Mouse (Mus musculus) 416B (cell line): Measurements from ENCODE around the gene Efna4.

Experiments used
- DNase-seq: peaks from one replicate; pipeline ENCODE4 v3.0.0; 2011; ENCODE audit warnings: low read depth

Gene Efna4

DNA sequence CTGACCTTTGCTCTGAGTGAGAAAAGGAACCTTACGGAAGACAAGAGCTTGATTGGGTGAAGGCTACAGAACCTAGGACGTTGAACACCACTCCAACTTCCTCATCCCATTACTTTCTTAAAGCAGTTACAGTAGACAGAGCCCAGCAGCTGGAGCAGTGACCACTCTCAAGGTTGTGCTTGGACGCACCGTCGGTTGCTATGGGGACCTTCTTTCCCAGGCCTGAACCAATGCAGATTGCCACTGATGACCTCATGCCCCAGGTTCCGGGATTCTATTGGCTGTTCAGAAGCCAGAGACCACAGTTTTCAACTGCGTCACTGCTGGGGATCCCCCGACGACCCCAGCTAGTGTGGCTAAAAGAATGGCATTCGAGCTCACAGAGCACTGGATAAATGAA lies 6.9 kb downstream of the Efna4 start:
- DNase-seq: no peak

DNA sequence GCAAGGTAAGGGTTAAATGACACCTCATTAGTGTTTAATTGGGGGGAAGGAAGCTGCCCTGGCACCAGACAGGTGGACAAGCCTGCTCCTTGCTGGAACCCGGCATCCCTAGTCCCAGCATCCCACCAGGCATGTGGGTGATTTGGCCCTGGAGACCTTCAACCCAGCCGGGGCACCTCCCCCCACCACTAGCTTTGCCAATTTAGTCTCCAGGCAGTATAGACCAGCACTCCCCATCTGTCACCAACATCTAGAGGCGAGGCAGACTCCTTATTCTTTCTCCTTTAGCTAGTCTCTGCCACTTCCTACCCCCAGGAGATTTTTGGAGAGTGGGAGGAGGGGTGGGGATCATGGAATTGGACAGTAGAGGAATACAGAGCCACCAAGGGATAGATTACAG lies 7.5 kb downstream of the Efna4 start:
- DNase-seq: no peak

DNA sequence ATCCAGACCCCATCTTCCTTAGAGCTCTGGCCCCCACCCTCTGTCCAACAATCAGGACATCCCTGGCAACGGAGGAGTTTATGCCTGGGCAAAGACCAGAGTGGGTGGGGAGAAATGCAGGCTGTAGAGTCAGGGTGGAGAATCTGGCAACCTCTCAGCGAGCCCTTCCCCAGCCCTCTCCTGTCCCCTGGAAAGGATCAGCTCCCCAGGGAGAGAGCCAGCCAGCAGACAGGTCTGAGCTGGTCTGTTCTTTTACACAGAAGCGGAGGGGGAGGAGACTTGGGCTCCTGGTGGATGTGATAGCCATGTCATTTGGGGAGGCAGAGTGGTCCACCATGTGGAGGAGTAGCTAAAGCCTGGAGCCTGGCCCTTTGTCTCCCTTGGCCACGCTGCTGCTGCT lies 9.2 kb downstream of the Efna4 start:
- no peak for DNase-seq

DNA sequence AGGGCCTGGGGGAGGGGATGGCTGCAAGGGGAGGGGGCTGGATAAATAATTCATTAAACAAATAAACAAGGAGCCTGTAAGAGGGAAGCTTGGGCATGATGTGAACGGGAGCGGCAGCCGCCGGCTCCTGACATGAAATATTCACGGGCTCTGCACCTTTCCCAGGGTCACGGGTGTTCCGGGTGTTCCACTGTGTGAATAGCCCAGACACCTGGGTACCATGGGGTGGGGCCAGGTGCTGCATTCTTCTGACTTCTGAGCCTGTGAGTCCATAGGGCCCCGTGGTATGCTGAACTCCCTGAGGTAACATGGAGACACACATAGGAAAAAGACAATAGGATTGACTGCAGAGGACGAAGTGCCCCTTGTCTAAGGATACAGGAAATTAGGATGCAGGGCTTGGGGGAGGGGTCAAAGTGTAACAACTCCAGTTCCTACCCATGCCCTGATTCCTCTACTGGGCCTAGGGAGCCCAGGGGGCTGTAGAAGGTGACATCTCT lies 10.4 kb downstream of the Efna4 start:
- no peak for DNase-seq

DNA sequence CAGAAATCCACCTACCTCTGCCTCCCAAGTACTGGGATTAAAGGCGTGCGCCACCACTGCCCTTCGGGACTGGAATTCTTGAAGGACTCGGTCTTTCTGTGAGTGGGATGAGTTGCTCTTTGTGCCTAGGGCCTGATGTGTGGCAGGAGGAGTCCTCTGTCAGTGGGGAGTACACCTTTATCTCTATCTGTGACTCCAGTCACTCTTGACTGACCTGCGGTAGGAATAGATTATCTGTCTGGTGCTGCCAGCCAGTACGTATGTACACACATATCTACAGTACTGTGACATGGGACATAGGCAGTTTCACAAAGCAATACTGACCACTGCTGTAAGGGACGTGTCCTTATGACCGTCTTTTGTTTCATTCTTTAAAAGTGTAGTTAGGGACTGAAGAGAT lies 11.9 kb downstream of the Efna4 start:
- DNase-seq: no peak

DNA sequence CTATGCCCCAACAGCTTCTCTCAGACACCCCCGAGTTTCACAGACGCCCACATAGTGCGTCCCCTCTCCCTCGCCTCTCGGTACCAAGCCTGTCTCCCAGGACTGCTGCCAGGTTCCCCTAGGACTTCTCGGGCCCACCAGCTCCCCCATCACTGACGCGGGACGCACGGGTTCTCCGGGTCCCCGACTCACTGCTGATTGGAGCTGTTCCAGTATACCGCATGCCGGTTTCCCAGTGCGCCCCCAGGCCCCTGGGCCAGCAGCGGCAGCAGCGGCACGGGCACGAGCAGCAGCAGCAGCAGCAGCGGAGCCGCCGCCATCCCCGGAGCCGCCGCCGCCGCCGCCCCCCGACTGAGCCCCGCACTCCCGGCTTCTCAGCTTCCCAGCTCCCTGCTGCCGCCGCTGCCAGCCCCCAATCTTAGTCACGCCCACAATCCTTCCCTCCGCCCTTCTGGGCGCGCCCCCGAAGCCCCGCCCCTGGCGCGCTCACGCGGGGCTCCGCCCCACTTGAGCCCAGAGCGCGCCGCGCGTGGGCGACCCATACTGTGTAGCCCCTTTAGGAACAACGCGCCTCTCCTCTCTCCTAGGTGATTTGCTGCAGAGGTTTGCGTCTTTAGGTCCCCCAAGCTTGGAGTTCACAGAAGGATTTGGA lies 15.2 kb downstream of the Efna4 start, which contains the start of gene Efna3:
TSS of gene Efna3 (minus strand) at position 452 of the 652 bp plus-strand sequence.
- no peak for DNase-seq

DNA sequence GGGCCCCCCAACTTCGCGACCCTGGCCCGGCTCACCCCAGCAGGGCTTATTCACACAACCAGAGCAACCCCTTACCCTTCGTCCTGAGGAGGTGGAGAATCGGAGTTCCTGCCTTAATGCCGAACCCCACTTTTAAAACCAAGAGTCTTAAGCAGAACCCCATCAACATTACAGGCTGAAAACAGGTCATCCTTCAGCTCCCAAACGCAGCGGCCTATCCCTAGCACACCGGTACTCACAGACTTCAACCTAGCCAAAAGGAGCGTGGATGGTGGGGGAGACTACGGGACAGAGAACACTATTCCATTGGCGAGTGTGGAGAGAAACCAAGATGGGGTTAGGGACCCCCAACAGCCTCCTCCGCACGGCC lies 15.7 kb downstream of the Efna4 start:
- DNase-seq: no peak

DNA sequence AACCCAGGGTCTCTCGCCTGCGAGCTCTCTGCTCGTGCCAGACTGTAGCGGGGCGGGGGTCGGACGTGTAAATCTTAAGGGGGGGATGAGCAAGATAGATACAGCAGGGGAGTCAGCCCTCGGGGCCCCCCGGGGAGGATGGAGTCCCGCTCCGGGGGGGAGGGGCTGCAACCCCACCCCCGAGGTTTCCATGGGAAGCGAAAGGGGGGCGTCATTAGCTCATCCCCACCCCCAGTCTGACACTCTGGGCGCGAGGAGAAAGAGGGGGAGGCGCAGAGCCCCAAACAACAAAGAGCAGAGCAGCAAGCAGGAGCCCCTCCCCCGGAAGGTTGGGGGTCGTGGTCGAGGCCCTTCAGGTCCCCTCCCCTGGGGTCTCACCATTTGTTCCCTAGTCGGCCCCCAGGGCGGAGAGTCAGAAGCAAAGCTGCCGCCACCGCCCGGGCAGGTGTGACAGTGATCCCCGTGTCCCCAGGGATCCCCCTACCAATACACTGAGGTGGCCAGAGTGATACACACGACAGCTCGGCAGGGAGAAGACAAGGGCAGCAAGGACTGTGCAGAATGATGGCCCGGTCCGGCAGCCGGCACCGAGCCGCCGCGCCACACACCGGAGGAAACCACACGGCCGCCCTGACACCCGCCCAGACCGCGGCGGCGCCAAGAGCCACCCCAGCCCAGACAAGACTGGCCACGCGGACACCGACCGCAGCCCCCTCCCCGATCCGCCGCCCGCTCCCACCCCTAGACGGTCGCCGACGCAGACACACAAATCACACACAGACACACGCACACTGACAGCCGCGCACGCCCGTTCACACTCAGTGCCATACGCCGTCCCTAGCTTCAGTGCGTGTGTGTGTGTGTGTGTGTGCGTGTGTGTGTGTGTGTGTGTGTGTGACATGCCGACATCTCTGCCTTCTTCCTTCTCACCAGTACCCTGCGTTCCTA lies 16.4 kb downstream of the Efna4 start:
- no peak for DNase-seq

DNA sequence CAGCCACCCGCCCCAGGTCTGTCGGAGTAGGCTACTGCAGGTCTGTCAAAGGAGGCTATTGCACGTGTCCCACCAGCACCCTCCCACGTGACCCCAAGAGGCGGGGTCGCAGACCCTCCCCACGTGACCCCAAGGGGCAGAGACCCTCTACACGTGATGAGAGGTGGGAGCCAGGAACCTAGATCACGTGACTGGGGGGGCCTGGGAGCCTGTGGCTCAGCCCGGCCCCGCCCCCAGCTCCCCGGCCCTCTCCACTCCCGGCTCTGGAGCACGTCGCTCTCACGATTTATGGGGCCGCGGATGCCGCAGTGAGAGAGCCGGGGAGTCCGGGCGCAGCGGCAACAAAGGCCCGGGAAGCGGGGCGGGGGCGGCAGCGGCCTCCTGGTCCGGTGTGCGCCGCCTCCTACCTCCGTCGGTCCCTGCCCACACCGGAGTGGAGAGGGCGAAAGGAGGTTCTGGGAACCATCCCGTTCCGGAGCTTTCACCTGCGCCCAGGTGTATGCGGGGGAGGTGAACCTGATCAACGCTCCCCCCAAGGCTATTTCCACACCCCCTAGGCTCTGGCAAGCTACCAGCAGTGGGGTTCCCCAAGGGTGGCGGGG lies 17.1 kb downstream of the Efna4 start:
- no peak for DNase-seq

DNA sequence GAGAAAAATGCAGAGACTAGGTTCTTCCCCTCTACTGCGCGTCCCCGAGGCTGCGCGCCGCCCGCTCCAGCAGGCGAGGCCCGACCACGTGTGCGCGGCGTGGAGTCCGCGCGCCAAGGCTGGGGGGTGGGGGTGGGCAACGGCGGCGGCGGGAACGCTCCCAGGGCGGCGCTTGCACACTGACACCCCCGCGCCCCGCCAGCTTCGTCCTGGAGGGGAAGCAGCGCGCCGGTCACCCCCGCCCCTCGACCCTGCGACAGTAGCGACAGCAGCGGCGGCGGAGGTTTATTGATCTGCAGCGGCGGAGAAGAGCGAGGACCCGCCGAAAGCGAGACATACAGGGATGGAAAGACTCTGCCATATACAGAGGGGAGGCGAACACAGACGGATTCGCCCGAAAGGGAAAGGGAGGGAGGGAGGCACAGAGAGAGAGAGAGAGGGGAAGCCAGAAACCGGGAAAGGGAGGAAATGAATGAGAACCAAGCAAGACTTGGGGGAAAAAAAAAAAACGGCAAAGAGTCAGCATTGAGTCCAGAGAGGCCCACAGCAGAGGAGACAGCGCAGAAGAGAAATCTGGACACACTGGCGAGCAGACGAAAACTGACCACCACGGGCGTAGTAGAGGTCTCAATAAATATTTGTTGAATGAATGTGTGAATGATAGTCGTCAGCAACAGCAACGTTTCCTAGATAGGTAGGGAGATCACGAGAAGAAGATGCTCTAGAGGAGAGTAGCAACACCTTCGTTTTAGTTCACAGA lies 18.1 kb downstream of the Efna4 start:
- no peak for DNase-seq

DNA sequence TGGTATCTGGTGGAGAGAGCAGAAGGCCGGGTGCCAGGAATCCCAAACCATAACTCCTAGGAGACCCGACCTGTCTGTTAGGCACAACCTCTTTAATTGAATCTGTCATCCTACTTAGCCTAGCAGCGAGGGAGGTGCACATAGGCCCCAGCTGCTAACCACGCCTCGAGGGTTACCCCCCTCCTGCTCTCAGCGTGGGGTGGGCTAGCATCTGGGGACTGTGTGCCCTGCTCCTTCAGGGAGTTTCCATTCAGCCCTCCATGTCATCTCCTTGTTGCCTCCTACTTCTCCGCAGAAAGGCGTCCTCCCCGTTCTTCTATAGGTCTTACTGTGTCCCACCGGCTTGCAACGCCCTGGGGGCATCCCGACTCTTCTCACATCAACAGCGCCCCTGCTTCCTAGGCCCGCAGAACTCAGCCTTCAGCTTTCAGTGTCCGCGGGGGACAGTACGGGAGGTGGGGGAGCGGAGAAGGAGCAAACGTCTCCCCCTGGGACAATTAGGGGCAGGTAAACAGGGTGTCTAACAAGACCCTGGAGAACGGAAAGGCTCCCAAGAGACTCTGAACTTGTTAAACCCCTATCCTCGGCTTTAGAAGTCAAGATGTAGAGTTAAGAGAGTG lies 18.7 kb downstream of the Efna4 start:
- DNase-seq: no peak

DNA sequence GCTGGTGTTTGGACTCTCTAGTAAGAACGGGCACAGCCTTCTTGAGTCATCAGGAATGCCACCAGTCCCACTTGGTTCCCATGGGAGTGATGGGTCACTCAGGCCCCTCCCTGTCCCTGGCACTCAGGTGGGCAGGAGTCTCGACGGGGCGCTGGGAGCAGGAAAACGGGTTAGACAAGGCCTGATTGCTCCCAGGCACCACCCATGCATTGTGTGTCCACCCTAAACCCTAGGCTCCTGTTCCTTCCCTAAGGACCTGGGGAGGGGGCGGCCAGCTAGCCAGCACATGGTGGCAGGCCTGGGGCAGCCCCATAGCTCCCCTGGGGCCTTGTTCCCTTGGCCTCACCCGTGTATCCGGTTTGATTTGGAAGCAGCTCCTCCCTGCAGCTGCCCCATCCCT lies 19.5 kb downstream of the Efna4 start:
- no peak for DNase-seq

DNA sequence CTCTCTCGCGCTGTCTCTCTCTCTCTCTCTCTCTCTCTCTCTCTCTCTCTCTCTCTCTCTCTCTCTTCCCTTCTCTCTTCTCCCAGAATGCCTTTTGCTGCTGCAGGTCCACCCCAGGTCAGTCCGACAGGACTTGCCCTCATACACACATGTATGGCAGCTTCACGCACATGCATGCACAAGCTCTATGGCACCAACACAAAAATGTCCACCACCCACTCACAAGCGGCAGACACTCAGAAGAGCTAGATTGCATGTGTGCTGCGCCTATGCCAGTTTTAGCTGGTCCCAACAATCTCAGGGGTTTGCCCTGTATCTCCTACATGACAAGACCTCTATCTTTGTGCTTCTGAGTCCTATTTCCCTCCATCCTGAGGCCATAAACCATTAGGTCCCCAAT lies 20.6 kb downstream of the Efna4 start:
- no peak for DNase-seq

DNA sequence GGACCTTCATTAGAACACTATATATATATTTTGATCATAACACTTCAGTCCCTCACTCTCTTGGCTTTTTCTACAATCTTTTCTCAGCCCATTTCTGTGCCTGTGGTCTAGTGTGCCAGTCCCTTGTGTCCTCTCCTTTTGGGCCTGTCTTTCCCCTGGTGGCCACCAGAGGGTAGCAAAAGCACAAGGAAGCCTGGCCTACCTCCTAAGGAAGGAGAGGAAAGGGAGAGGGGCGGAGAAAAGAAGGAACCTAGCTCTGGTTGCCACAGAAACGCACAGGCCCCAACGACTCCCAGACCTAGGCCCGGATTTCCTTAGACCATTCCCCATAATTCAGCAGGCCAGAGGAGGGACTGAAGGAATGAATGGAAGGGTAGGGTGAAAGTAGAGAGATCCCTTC lies 21.0 kb downstream of the Efna4 start:
- peak; percentile 84 for DNase-seq

DNA sequence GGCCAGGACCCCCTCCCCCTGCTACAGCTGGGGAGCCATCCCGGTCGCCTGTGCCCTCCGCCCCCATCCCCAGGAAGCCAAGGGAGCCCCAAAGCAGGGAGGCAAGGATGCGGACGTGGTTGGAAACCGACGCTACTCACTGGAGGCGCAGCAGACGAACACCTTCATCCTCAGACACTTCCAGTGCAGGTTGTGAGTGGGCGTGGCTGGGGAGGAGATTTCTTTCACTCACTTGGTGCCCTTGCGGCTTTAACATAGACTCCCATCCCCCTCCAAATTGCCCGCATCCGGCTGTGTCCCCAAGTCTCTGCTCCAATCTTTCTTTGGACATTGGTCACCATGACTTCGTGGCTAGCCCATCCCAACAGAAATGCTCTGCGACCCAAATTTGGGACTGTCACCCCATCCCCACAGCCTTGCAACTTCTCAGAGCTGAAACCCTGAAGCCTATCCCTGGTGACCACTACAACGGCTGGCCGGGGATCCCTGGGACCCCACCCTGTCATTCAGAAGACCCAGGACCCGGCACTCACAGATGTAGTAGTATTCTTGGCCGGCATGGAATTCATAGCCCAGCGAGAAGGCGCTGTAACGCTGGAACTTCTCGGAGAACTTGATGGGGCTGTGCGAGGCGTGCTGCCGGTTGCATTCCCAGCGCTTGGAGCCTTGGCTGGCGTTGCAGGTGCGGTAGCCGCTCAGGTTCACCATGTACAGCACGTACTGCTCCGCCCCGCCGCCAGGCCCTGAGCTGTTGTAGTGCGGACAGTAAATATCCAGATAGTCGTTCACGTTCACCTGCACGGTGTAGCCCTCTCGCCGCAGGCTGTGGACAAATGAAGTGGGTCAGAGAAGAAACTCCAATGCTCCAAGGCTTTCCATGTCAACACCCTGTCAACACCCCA lies 21.6 kb downstream of the Efna4 start:
- DNase-seq: no peak

DNA sequence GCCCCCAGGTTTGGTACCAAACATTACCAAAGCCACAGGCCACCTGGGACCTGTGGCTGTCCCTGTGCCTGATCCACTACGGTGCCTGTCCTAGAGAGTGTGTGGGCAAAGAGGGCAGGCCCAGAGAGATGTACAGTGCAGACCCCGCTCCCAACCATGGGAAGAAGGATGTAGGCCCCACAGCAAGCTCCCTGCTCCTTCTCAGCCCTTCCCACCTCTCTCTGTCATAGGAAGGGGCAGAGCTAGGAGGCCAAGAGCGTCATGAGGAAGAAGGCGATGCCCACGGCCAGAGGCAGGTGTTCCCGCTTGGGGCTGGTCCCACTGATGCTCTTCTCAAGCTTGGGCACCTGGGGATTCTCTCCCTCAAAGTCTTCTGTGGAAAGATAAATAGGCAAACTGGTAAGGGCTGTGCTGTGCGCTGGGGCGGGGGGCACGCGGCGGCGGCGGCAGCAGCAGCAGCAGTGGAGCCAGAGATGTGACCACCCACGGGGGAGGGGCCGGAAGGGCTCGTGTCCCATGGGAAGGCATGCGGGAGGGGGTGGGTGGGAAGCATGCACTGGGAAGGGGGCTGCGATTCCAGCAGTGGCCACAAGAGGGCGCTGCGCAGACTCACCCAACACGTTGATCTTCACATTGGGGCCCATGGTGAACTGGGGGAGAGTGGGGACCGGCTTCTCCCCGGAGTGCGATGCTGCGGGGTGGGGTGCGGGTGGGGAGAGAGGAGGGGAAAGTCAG lies 22.5 kb downstream of the Efna4 start:
- peak; percentile 56 for DNase-seq

DNA sequence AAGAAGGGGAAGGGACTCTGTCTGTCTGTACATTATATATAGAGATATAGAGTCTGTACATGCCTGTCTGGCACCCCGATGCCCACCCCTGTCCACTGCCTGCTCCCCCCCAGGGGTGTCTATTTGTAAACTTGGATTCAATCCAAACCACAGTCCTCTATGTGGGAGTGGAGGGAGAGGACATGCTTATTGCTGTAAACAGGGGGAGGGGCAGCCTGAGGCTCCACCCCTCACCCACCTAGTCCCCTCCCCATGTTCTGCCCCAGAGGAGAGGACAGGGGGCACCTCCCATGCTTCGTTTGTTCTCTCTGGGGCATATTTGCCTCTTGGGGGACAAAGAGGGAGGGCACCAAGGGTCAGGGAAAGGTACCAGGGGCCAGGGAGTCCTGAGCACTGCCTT lies 23.0 kb downstream of the Efna4 start:
- peak; percentile 22 for DNase-seq

DNA sequence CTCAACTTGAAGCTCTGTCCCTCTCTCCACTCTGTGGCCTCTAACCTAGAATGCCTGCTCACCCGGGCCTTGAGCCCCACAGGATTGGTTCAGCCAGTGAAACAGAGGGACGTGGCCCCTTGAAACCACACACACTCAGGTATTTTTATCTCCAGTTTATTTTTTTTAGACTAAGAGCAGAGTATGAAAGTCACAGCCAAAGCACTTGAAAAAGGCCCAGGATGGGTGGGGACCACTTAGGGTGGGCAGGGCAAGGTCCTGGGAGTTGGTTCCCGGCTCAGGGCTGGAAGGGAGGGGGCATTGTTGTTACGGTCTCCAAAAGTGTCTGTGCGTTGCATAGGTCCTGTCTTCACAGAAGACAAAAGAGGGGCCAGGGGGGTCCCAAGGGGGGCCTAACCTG lies 23.5 kb downstream of the Efna4 start:
- DNase-seq: no peak

DNA sequence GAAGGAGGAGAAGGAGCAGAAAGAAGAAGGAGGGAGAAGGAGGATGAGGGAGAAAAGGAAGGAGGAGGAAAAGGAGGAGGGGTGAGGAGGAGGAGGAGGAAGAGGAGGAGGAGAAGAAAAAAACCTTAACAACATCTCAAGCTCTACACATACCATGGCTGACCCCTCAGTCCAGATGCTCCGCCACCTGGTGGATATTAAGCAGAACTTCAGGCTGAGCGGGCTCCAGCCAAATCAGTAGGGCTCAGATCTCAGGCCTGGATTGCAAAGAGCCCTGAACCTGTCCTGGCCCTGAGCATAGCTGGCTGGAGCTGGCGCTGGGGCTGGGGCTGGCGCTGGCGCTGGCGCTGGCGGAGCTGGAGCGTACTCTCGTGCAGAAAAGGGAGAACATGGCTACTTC lies 29.7 kb downstream of the Efna4 start:
- peak; percentile 75 for DNase-seq
